Mouse (Mus musculus): ENCODE data around the gene Slc48a1.

DNA sequence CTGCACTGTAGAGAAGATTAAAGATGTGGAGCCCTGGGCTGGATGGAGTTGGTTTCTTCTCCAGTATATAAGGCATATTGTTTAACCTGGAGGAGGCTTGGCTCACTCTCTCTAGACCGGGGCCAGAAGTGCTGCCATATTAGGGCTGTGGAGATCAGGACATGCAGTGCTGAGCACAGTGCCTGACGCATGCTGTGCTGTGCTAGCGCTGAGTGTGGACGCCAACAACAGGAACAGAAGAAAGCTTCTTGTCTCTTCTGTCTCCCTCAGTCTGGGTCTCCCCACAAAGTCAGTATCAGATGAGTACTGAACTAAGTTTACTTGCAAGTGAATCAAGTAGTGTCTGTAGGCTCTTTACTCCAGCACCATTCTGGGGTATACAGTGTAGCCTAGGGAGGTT is 61.2 kb downstream of the Slc48a1 start:
- TF ChIP-seq CTCF (IDR thresholded peaks at IDR 0.05; ENCODE audit: borderline replicate concordance, insufficient read depth, low read depth, low read length) (no peak), POLR2A (IDR thresholded peaks at IDR 0.05; ENCODE audit: borderline replicate concordance, insufficient read depth, low read length) (no peak)
